Mouse (Mus musculus): ENCODE data around the gene Rab17.

DNA sequence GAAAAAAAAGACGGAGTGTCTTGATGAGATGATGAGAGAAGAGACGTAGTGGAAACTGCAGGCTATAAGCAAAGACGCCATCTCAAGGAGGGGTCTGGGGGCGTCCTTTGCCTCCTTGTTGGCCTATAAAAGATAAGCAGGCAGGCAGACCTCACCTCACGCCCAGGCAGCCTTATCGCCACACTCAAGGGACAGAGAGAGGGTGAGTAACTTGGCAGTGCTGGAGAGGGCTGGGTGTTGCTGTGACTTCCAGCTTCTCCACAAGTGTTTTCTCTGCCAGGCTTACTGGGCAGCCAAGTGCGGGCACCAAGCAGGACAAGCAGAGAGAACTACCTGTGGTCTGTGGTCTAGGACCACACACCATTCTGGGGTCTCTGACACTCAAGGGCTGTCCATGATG lies 17.8 kb downstream of the Rab17 start:
- TF ChIP-seq CTCF (IDR thresholded peaks at IDR 0.05; ENCODE audit: low read depth, low read length): no peak
- no peak for TF ChIP-seq POLR2A (IDR thresholded peaks at IDR 0.05; ENCODE audit: borderline replicate concordance, low read depth, low read length)
